Mouse (Mus musculus): ENCODE measurements at regions not wholly inside any gene's neighbourhood (a gene's known extent, or its start where the extent isn't known, plus 50 kb on each side); places are given as distances from the start of the nearest gene placed in this dataset.

GRCm38 (mm10) chr8:11097813-11098212, 89.6 kb upstream of the Irs2 start:
- TF ChIP-seq POLR2A (IDR thresholded peaks at IDR 0.05; ENCODE audit: low read depth, low read length), result no peak
- no peak for TF ChIP-seq CTCF (IDR thresholded peaks at IDR 0.05; ENCODE audit: extremely low read depth, insufficient read length, insufficient replicate concordance, low read depth, low read length)

All from small intestine, adult 2 months (tissue).